Mouse (Mus musculus) lung, postnatal 0 days (tissue): Measurements from ENCODE around the gene P2ry2. TPM values are rescaled to one million over a fixed set of nuclear protein-coding genes. Genes with fewer than 3 reads are reported as not detected.
A peak's percentile ranks its signal among the peaks of the same experiment; 100 is the strongest.

ENCODE experiments used
- ATAC-seq: fragments of 200-750 bp; cut with Nextera tagmentation; 2 replicates; pipeline ENCODE4 v1.8.0; 2017; ENCODE audit warnings: moderate library complexity
- DNase-seq: peaks from one replicate; pipeline ENCODE4 v3.0.0-alpha.2; 2016; ENCODE audit warnings: low spot score
- H3K27ac ChIP-seq: fragments of 300-500 bp; sonication (generic); 2 replicates; pipeline ENCODE4 v1.5.1; 2014; ENCODE audit warnings: antibody characterized with exemption, mild to moderate bottlenecking, low read length, mixed read lengths
- H3K27me3 ChIP-seq: fragments of 300-500 bp; sonication (generic); replicated peaks from 2 replicates; pipeline ENCODE4 v1.6.1; 2014; ENCODE audit warnings: low read length, mixed read lengths; ENCODE audit not compliant: insufficient read depth
- H3K36me3 ChIP-seq: fragments of 300-500 bp; sonication (generic); 2 replicates; pipeline ENCODE4 v1.6.1; 2014; ENCODE audit warnings: low read length, mixed read lengths; ENCODE audit not compliant: insufficient read depth
- H3K4me1 ChIP-seq: fragments of 300-500 bp; sonication (generic); 2 replicates; pipeline ENCODE4 v1.6.1; 2014; ENCODE audit warnings: antibody characterized with exemption, low read depth, low read length, mixed read lengths; ENCODE audit not compliant: insufficient read depth
- H3K4me2 ChIP-seq: fragments of 300-500 bp; sonication (generic); replicated peaks from 2 replicates; pipeline ENCODE4 v1.6.1; 2014; ENCODE audit warnings: low read depth, mild to moderate bottlenecking, low read length, moderate library complexity, mixed read lengths
- H3K4me3 ChIP-seq: fragments of 300-500 bp; sonication (generic); 2 replicates; pipeline ENCODE4 v1.5.1; 2014; ENCODE audit warnings: low read depth, low read length
- H3K9ac ChIP-seq: fragments of 300-500 bp; sonication (generic); replicated peaks from 2 replicates; pipeline ENCODE4 v1.6.1; 2014; ENCODE audit warnings: low read depth, mild to moderate bottlenecking
- H3K9me3 ChIP-seq: fragments of 300-500 bp; sonication (generic); 2 replicates; pipeline ENCODE4 v1.6.1; 2016; ENCODE audit warnings: low read length, mixed read lengths
- CTCF ChIP-seq: IDR thresholded peaks from 2 replicates; pipeline ENCODE4 v1.5.1; 2016; ENCODE audit warnings: antibody characterized with exemption, mild to moderate bottlenecking
- EP300 ChIP-seq: IDR thresholded peaks from 2 replicates; pipeline ENCODE4 v1.6.1; 2016; ENCODE audit warnings: antibody characterized with exemption, mild to moderate bottlenecking, control low read depth
- WGBS: fragments of 180-500 bp; shearing (Covaris S2); extraction: QIAGEN DNeasy Blood & Tissue Kit; methylation state at CpG from one replicate; pipeline ENCODE4 v1.1.7; 2014; 5-methylcytosine and 5-hydroxymethylcytosine counted together
- polyA plus RNA-seq: library from polyadenylated mRNA; unstranded; fragments of >200 nt; fragmentation: Nextera tagmentation; extraction: Ambion mirVana; gene quantifications from 2 replicates; pipeline ENCODE4 v1.2.1, GENCODE M21; 2015

Gene P2ry2
- polyA plus RNA-seq, 1 experiment from 2014 or later = 11.6 TPM

GRCm38 (mm10) chr7:101028991-101029390, 16.3 kb upstream of the P2ry2 start:
- peaks cover 6% of the 10 kb centered on the region; the same call in 1 of the 2 replicates for H3K4me1 ChIP-seq
- no peak for DNase-seq
- no peaks in the 10 kb centered on the region for H3K27me3 ChIP-seq
- 60% methylated on average over 9 of the region's 9 CpGs for WGBS
- H3K4me2 ChIP-seq = no peak overlapping the region
- H3K9ac ChIP-seq = no peak overlapping the region
- TF ChIP-seq EP300 (no peak), CTCF (no peak)
- no peak for ATAC-seq
- H3K27ac ChIP-seq = peak overlapping the region; percentile 54; the same call in 1 of the 2 replicates
- H3K9me3 ChIP-seq = no peaks in the 10 kb centered on the region
- no peak overlapping the region for H3K4me3 ChIP-seq
- no peaks in the 10 kb centered on the region for H3K36me3 ChIP-seq

- peak overlapping the region; percentile 54 for H3K27ac ChIP-seq
- TF ChIP-seq EP300 (0 out of 2 replicates have a peak, but pooled peaks have one; percentile 10), CTCF (no peak)
- H3K4me3 ChIP-seq = no peak overlapping the region
- ATAC-seq (peak; percentile 63), DNase-seq (peak; percentile 74)
- no peaks in the 10 kb centered on the region for H3K9me3 ChIP-seq
- H3K4me2 ChIP-seq = no peak overlapping the region
- WGBS = 39% methylated on average over 5 of the region's 5 CpGs
- H3K4me1 ChIP-seq = peaks cover 6% of the 10 kb centered on the region; the same call in 1 of the 2 replicates
- H3K27me3 ChIP-seq = no peaks in the 10 kb centered on the region
- H3K36me3 ChIP-seq = no peaks in the 10 kb centered on the region
- H3K9ac ChIP-seq = no peak overlapping the region
Observed at GRCm38 (mm10) chr7:101028444-101028757, 15.7 kb upstream of the P2ry2 start.

GRCm38 (mm10) chr7:101027623-101028443, 15.2 kb upstream of the P2ry2 start:
- peaks cover 6% of the 10 kb centered on the region; the same call in 1 of the 2 replicates for H3K4me1 ChIP-seq
- no peak overlapping the region for H3K4me3 ChIP-seq
- ATAC-seq = 0 out of 2 replicates have a peak, but pooled peaks have one; percentile 20
- peak overlapping the region; percentile 54 for H3K27ac ChIP-seq
- WGBS = 71% methylated on average over 10 of the region's 10 CpGs
- no peak for TF ChIP-seq CTCF
- TF ChIP-seq EP300 = no peak
- no peaks in the 10 kb centered on the region for H3K27me3 ChIP-seq
- H3K9ac ChIP-seq = no peak overlapping the region
- H3K4me2 ChIP-seq = no peak overlapping the region
- DNase-seq = peak; percentile 55
- no peaks in the 10 kb centered on the region for H3K9me3 ChIP-seq
- H3K36me3 ChIP-seq = no peaks in the 10 kb centered on the region

GRCm38 (mm10) chr7:101026836-101027235, 14.2 kb upstream of the P2ry2 start:
- ATAC-seq (peak; percentile 36; the same call in 1 of the 2 replicates), DNase-seq (peak; percentile 51)
- no peak overlapping the region for H3K4me3 ChIP-seq

GRCm38 (mm10) chr7:101017492-101017891, 4.8 kb upstream of the P2ry2 start:
- no peak overlapping the region for H3K27ac ChIP-seq
- no peaks in the 10 kb centered on the region for H3K9me3 ChIP-seq
- no peak overlapping the region for H3K4me2 ChIP-seq
- H3K4me1 ChIP-seq = no peaks in the 10 kb centered on the region
- no peak for TF ChIP-seq CTCF
- TF ChIP-seq EP300 = no peak
- H3K27me3 ChIP-seq = no peaks in the 10 kb centered on the region
- H3K4me3 ChIP-seq = no peak overlapping the region
- H3K9ac ChIP-seq = no peak overlapping the region
- ATAC-seq (no peak), DNase-seq (no peak)
- no peaks in the 10 kb centered on the region for H3K36me3 ChIP-seq
- WGBS = 62% methylated on average over 6 of the region's 6 CpGs

More at GRCm38 (mm10) chr7:101026836-101027235, 14.2 kb upstream of the P2ry2 start:
- Histone ChIP-seq H3K9ac (no peak overlapping the region), H3K27me3 (no peaks in the 10 kb centered on the region), H3K4me2 (no peak overlapping the region), H3K36me3 (no peaks in the 10 kb centered on the region), H3K27ac (no peak overlapping the region), H3K4me1 (peaks cover 6% of the 10 kb centered on the region; the same call in 1 of the 2 replicates), H3K9me3 (no peaks in the 10 kb centered on the region)
- peak; percentile 45; the same call in 1 of the 2 replicates for TF ChIP-seq EP300
- no peak for TF ChIP-seq CTCF
- 27% methylated on average over 5 of the region's 5 CpGs for WGBS

- no peak overlapping the region for H3K4me3 ChIP-seq
- H3K27me3 ChIP-seq = no peaks in the 10 kb centered on the region
- H3K4me1 ChIP-seq = no peaks in the 10 kb centered on the region
- H3K9ac ChIP-seq = no peak overlapping the region
- H3K27ac ChIP-seq = no peak overlapping the region
- H3K9me3 ChIP-seq = no peaks in the 10 kb centered on the region
- ATAC-seq = no peak
- no peak for DNase-seq
- H3K4me2 ChIP-seq = no peak overlapping the region
- TF ChIP-seq EP300 = no peak
- no peak for TF ChIP-seq CTCF
- WGBS = 60% methylated on average over 7 of the region's 7 CpGs
- H3K36me3 ChIP-seq = no peaks in the 10 kb centered on the region
Observed at GRCm38 (mm10) chr7:101017021-101017461, 4.4 kb upstream of the P2ry2 start.
